Mouse (Mus musculus): ENCODE measurements around the gene Manbal. TPM values are rescaled to one million over a fixed set of nuclear protein-coding genes. Genes with fewer than 3 reads are reported as not detected.

Manbal gene
- 14.1 and 14.8 TPM in 2 replicates for polyA plus RNA-seq (2012; rRNA removed)

GRCm38 (mm10) chr2:157367184-157367893, at the start of gene Manbal:
Manbal (plus strand) TSS chr2:157367594.

GRCm38 (mm10) chr2:157347361-157348159, 19.8 kb upstream of the Manbal start, which contains the start of gene Ghrh:
Ghrh (minus strand) TSS chr2:157347506.

GRCm38 (mm10) chr2:157418206-157418605, 50.8 kb downstream of the Manbal start, which contains the start of gene Src:
Src (plus strand) TSS chr2:157418444.

Other genes starting within 250 kb of the Manbal start
- 11.5 and 14.8 TPM in 2 replicates for gene Samhd1, start 232.3 kb upstream of the Manbal start, polyA plus RNA-seq (2012; rRNA removed)
- 14.6 and 17.6 TPM in 2 replicates for gene Rbl1, start 163.1 kb upstream of the Manbal start, polyA plus RNA-seq (2012; rRNA removed)
- 90.0 and 107 TPM in 2 replicates for gene Rpn2, start 88.6 kb upstream of the Manbal start, polyA plus RNA-seq (2012; rRNA removed)
- gene Mroh8, start 88.0 kb upstream of the Manbal start, polyA plus RNA-seq (2012; rRNA removed), result 0.08 and 0.12 TPM in 2 replicates
- 0.09 TPM in 1 of 2 replicates, not detected in the other for gene Ghrh, start 20.1 kb upstream of the Manbal start, polyA plus RNA-seq (2012; rRNA removed)
- gene Src, start 50.9 kb downstream of the Manbal start, polyA plus RNA-seq (2012; rRNA removed), result 2.2 and 3.2 TPM in 2 replicates
- 10.4 and 12.2 TPM in 2 replicates for gene Nnat, start 192.5 kb downstream of the Manbal start, polyA plus RNA-seq (2012; rRNA removed)
- 6.0 and 6.1 TPM in 2 replicates for gene Blcap, start 203.7 kb downstream of the Manbal start, polyA plus RNA-seq (2012; rRNA removed)

All from liver, embryonic 14 days (tissue).